Mouse (Mus musculus) mesoderm, embryonic 11.5 days (tissue): ENCODE measurements at regions not wholly inside any gene's neighbourhood (a gene's known extent, or its start where the extent isn't known, plus 50 kb on each side); places are given as distances from the start of the nearest gene placed in this dataset.
"Not testable (repeated sequence)": the region's sequence is repeated elsewhere in the genome, so short reads cannot be mapped to it uniquely, and the experiment has no call there.

Experiments
- DNase-seq: peaks from one replicate; pipeline ENCODE4 v3.0.0-alpha.2; 2012; ENCODE audit warnings: low read depth, low spot score

DNA sequence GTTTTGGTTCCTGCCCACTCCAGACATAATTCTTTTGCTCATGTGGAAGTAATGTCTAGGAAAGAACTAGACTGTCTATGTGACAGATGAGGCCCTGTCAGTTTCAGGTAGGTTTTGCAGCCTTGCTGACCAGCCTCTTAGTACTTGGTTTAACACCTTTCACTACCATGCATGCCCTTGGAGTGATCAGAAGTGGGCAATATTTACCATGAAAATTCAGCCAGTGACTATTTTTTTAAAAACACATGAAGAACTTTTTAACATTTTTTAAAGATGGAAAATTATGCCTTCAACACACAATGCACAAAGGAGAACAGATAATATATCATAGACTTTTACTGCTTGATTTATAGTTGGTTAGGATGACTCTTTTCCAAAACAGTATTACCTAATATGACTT lies 58.1 kb downstream of the Cox7c start:
- no peak for DNase-seq

GRCm38 (mm10) chr13:85982089-85982488 lies 64.6 kb downstream of the Cox7c start:
- no peak for DNase-seq

DNA sequence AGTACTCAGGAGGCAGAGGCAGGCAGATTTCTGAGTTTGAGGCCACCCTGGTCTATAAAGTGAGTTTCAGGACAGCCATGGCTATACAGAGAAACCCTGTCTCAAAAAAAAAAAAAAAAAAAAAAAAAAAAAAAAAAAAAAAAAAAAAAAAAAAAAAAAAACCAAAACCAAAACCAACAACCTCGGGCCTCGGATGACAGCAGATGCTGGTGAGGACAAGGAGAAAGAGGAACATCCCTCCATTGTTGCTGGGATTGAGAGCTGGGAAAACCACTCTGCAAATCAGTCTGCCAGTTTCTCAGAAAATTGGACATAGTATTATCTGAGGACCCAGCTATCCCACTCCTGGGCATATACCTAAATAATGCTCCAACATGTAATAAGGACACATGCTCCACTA lies 82.7 kb downstream of the Cox7c start:
- not testable (repeated sequence) for DNase-seq

DNA sequence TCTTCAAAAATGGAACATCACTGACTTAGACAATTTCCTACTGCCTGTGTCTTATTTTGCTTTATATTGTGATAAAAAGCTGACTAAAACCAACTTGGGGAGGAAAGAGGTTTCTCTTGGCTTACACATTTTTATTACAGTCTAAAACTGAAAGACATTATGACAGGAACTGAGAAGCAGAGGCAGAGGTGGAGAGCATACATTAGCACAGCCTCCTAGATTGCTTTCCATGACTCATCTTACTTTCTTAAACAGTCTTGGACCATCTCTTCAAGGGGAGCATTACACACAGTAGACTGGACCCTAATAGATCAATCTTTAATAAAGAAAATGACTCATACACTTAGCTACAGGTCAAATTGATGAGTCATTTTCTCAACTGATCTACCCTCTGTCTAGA lies 91.4 kb downstream of the Cox7c start:
- no peak for DNase-seq

- DNase-seq = no peak
These were observed 93.8 kb downstream of the Cox7c start for GRCm38 (mm10) chr13:85952896-85953295.

GRCm38 (mm10) chr13:85926825-85927737 lies 119.6 kb downstream of the Cox7c start:
- DNase-seq = peak; percentile 18

GRCm38 (mm10) chr13:85926323-85926722 lies 120.4 kb downstream of the Cox7c start:
- no peak for DNase-seq

DNA sequence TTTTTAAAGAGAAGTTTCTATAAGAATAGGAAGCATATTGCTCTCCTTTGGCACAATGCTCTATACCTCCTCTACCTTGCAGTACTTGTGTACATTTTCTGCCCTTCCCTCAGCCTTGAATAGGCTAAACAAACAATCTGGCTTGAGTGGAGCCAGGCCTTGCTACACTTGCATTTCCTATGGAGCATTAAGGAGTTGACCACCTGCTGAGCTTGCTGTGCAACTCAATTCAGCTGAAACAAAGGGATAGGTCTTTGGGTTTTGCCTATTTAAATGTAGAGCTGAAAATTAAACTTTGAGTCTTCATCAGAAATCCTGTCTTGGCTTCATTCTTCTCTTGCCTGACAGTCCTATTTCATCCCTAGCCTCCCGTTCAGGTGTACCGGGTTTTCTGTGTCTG lies 124.0 kb downstream of the Cox7c start:
- no peak for DNase-seq

GRCm38 (mm10) chr13:85901796-85902195 lies 144.9 kb downstream of the Cox7c start:
- DNase-seq = no peak

- no peak for DNase-seq
These were observed 149.0 kb downstream of the Cox7c start for GRCm38 (mm10) chr13:85897656-85898055.

- no peak for DNase-seq
These were observed 151.6 kb downstream of the Cox7c start for GRCm38 (mm10) chr13:85895141-85895540.

DNA sequence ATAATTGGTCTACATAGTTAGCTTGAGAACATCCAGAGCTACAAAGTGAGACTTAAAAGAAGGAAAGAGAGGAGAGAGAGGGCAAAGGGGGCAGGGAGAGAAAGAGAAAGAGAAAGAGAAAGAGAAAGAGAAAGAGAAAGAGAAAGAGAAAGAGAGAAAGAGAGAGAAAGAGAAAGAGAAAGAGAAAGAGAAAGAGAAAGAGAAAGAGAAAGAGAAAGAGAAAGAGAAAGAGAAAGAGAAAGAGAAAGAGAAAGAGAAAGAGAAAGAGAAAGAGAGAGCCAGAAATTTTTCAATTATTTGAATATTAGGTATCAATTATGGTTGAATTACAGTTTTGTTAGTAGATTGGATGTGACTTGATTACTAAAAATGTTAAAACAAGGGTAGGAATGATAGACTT lies 156.9 kb downstream of the Cox7c start:
- DNase-seq = not testable (repeated sequence)

DNA sequence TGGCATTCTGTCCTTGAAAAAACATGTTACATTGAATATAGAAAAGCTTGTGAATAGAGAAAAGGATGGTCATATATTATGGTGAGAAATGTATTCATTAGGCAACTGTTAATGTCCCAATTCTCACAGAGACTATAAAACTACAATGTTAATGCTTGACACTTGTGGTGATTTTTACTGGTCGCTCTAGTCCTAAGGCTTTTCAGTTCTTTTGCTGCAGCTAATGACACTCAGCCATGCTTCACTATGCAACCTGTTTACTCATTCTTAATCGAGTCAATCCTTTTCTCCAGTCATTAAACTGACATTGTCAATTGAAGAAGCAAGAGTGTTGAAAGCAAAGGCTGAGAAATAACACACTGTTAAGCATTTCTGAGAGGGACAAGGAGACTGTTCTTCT lies 163.9 kb downstream of the Cox7c start:
- no peak for DNase-seq

DNA sequence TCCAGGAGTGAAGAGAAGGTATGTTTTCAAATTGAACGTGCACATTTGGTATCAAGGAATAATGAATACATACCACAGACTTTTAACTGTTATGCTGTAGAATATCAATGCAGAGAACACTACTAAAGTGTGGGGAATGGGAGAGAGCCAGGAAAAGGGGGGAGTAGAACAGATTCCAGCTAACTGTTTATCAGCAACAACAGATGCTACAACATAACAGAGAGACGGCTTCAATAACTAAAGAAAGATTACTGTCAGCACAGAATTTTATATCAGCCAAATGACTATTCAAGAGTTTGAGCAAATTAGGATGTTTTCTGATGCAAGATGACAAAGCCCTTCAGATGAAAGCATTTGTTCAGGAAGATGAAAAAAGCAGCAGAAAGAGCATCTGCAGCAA lies 183.0 kb downstream of the Cox7c start:
- no peak for DNase-seq

- no peak for DNase-seq
These were observed 198.4 kb downstream of the Cox7c start for GRCm38 (mm10) chr13:85848276-85848675.

DNA sequence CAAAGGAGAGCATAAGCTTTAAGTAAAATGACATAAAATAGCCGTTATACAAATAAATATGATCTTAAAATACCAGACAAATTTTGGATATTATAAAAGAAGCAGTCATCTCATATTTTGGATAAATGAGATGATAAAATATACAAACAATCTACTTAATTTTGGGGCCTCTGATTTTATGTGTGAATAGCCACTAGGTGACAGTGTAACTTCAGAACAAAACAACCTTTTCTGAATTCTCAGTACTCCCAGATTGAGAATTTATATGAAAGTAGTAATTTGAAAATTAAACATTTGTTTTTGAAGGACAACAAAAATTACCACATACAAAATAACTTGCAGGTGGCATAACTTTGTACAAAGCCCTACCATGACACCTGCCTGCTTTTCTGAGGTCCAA lies 216.8 kb downstream of the Cox7c start:
- DNase-seq = no peak
